Mouse (Mus musculus) hindbrain, embryonic 11.5 days (tissue): Measurements from ENCODE around the gene Inpp5a. TPM values are rescaled to one million over a fixed set of nuclear protein-coding genes. Genes with fewer than 3 reads are reported as not detected.
A peak's percentile ranks its signal among the peaks of the same experiment; 100 is the strongest.

Experiments
- ATAC-seq: fragments of 200-750 bp; cut with Nextera tagmentation; 2 replicates; pipeline ENCODE4 v1.8.0; 2017; ENCODE audit warnings: mild to moderate bottlenecking, moderate TSS enrichment, moderate library complexity; ENCODE audit not compliant: low FRiP score
- DNase-seq: peaks from one replicate; pipeline ENCODE4 v3.0.0-alpha.2; 2015; ENCODE audit warnings: low spot score
- H3K27ac ChIP-seq: fragments of 300-500 bp; sonication (generic); 2 replicates; pipeline ENCODE4 v1.5.1; 2014; ENCODE audit warnings: mild to moderate bottlenecking, low read depth, low read length
- H3K27me3 ChIP-seq: fragments of 300-500 bp; sonication (generic); 2 replicates; pipeline ENCODE4 v1.6.1; 2014; ENCODE audit warnings: mild to moderate bottlenecking, low read length, moderate library complexity, mixed read lengths; ENCODE audit not compliant: control insufficient read depth, insufficient read depth
- H3K36me3 ChIP-seq: fragments of 300-500 bp; sonication (generic); 2 replicates; pipeline ENCODE4 v1.6.1; 2014; ENCODE audit warnings: mild to moderate bottlenecking, low read length, moderate library complexity, mixed read lengths; ENCODE audit not compliant: control insufficient read depth, insufficient read depth
- H3K4me1 ChIP-seq: fragments of 300-500 bp; sonication (generic); replicated peaks from 2 replicates; pipeline ENCODE4 v1.6.1; 2014; ENCODE audit warnings: low read length, mixed read lengths; ENCODE audit not compliant: control insufficient read depth, insufficient read depth
- H3K4me2 ChIP-seq: fragments of 300-500 bp; sonication (generic); replicated peaks from 2 replicates; pipeline ENCODE4 v1.6.1; 2014; ENCODE audit warnings: mild to moderate bottlenecking, low read depth, low read length
- H3K4me3 ChIP-seq: fragments of 300-500 bp; sonication (generic); 2 replicates; pipeline ENCODE4 v1.5.1; 2014; ENCODE audit warnings: low read depth, low read length
- H3K9ac ChIP-seq: fragments of 300-500 bp; sonication (generic); 2 replicates; pipeline ENCODE4 v1.6.1; 2014; ENCODE audit warnings: low read depth, low read length
- H3K9me3 ChIP-seq: fragments of 300-500 bp; sonication (generic); 2 replicates; pipeline ENCODE4 v1.6.1; 2016; ENCODE audit warnings: low read length; ENCODE audit not compliant: control insufficient read depth
- WGBS: fragments of 180-500 bp; shearing (Covaris S2); extraction: QIAGEN DNeasy Blood & Tissue Kit; methylation state at CpG from one replicate; pipeline ENCODE4 v1.1.7; 2014; 5-methylcytosine and 5-hydroxymethylcytosine counted together
- polyA plus RNA-seq: library from polyadenylated mRNA; unstranded; fragments of >200 nt; fragmentation: Nextera tagmentation; extraction: Ambion mirVana; gene quantifications from 2 replicates; pipeline ENCODE4 v1.2.1, GENCODE M21; 2014

Inpp5a gene
- polyA plus RNA-seq, 1 experiment from 2014 or later, result 24.1 TPM

- 59% methylated on average over 4 of the region's 4 CpGs for WGBS
- Histone ChIP-seq H3K4me3 (no peak overlapping the region), H3K4me2 (no peak overlapping the region), H3K27ac (peak overlapping the region; percentile 39; the same call in 1 of the 2 replicates), H3K9ac (no peak overlapping the region), H3K9me3 (no peaks in the 10 kb centered on the region), H3K36me3 (no peaks in the 10 kb centered on the region), H3K4me1 (peaks cover 3% of the 10 kb centered on the region), H3K27me3 (peaks cover 77% of the 10 kb centered on the region)
- ATAC-seq, result no peak
- no peak for DNase-seq
Measured at GRCm38 (mm10) chr7:139531428-139531801, 142.5 kb downstream of the Inpp5a start.

DNA sequence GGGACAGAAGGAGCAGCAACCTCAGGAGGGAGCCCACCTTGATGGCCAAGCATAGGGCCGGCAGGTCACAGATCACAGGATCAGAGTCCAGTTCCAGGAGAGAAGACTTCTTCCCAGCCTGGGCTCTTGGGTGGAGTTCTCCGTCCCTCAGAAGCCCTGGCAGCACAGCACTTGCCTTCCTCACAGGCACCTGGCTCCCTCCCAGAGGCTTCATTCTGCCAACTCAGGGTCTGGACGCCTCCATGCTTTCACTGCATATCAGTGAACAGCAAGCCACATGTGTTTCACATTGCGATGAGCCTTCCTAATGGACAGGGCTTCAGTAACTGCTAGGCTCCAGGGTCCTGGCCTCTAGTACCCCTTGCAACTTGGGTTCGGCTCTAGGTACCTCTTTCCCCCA is 147.4 kb downstream of the Inpp5a start:
- H3K27me3 ChIP-seq, result peaks cover 94% of the 10 kb centered on the region
- no peak for ATAC-seq
- WGBS, result 81% methylated on average over 5 of the region's 5 CpGs

GRCm38 (mm10) chr7:139536831-139537230 is 147.9 kb downstream of the Inpp5a start:
- 94% methylated on average over 2 of the region's 2 CpGs for WGBS
- Histone ChIP-seq H3K36me3 (no peaks in the 10 kb centered on the region), H3K27ac (no peak overlapping the region), H3K4me2 (no peak overlapping the region), H3K4me1 (no peaks in the 10 kb centered on the region), H3K9me3 (no peaks in the 10 kb centered on the region), H3K27me3 (peaks cover 94% of the 10 kb centered on the region), H3K4me3 (no peak overlapping the region), H3K9ac (no peak overlapping the region)
- ATAC-seq (no peak), DNase-seq (no peak)

More for the DNA sequence above, 147.4 kb downstream of the Inpp5a start:
- no peak for DNase-seq
- Histone ChIP-seq H3K4me1 (no peaks in the 10 kb centered on the region), H3K27ac (no peak overlapping the region), H3K36me3 (no peaks in the 10 kb centered on the region), H3K4me2 (no peak overlapping the region), H3K9me3 (no peaks in the 10 kb centered on the region), H3K4me3 (no peak overlapping the region), H3K9ac (no peak overlapping the region)

GRCm38 (mm10) chr7:139537831-139538230 is 148.9 kb downstream of the Inpp5a start:
- Histone ChIP-seq H3K9me3 (no peaks in the 10 kb centered on the region), H3K4me1 (no peaks in the 10 kb centered on the region), H3K36me3 (no peaks in the 10 kb centered on the region), H3K27me3 (peaks cover 92% of the 10 kb centered on the region), H3K4me3 (no peak overlapping the region), H3K9ac (no peak overlapping the region), H3K27ac (no peak overlapping the region), H3K4me2 (no peak overlapping the region)
- ATAC-seq (no peak), DNase-seq (no peak)
- WGBS, result 90% methylated on average over 9 of the region's 9 CpGs

DNA sequence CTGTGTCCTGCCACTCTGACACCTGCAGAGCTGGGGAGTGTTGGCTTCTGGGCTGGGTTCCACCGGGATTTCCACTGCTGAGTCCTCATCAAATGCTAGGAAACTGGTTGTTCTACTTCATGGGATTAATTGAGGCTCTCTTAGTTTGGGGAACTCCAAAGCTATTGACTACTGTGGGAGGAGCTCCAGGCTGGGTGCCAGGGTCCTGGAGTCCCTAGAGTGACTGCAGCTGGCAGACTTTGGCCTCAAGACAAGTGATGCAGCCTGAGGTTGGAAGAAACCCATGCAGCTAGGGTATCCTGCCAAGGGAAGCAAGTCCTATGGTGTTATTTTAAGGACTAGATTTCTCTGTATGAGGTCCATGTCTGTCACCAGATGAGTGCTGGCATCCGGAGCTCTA is 149.6 kb downstream of the Inpp5a start:
- 86% methylated on average over 2 of the region's 2 CpGs for WGBS
- H3K27ac ChIP-seq, result no peak overlapping the region
- H3K4me1 ChIP-seq, result no peaks in the 10 kb centered on the region
- H3K9ac ChIP-seq, result no peak overlapping the region
- H3K9me3 ChIP-seq, result no peaks in the 10 kb centered on the region
- H3K27me3 ChIP-seq, result peaks cover 92% of the 10 kb centered on the region
- no peak overlapping the region for H3K4me2 ChIP-seq
- ATAC-seq, result no peak
- no peak overlapping the region for H3K4me3 ChIP-seq
- DNase-seq, result no peak
- no peaks in the 10 kb centered on the region for H3K36me3 ChIP-seq

DNA sequence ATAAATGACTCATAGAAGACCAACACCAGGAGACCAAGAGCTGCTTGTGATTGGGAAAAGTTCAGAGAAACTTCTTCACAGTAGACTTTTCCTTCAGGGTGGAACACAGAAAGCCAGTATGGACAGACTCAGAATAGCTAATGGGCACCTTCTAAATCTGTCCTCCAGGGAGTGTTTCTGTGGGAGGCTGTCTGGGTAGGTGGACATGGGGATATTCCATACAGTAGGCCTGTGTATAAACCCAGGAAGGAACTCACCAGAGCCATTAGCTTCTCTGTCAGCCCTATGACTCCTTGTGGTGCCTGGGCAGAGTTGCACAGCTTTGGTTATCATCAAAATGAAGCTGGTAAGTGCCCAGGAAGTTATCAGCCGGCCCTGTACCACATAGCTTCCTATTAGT is 151.7 kb downstream of the Inpp5a start:
- ATAC-seq, result no peak
- Histone ChIP-seq H3K9me3 (no peaks in the 10 kb centered on the region), H3K4me3 (no peak overlapping the region), H3K4me2 (no peak overlapping the region), H3K9ac (no peak overlapping the region), H3K36me3 (no peaks in the 10 kb centered on the region), H3K27me3 (peaks cover 92% of the 10 kb centered on the region), H3K4me1 (no peaks in the 10 kb centered on the region; the same call in 1 of the 2 replicates), H3K27ac (no peak overlapping the region)
- DNase-seq, result no peak
- WGBS, result 55% methylated on average over 1 of the region's 1 CpGs

DNA sequence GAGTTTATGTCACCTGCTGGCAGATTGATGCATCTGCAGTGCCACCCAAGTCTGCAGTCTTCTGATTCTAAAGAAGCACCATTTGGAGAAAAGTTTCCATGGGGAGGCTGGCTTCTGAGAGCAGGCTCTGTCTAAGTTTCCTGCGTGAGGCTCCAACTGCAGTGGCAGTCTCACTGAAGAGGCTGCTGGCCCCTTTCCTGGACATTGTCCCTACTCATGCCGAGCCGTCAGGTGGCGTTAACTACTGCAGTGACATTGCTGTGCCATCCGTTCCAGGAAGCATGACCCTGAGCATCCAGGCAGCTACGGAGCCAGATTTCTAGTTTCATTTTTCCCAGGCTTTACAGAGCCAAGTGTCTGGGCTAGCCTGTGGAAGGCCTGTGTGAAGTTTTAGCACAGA is 152.5 kb downstream of the Inpp5a start:
- Histone ChIP-seq H3K27ac (no peak overlapping the region), H3K36me3 (no peaks in the 10 kb centered on the region), H3K4me3 (no peak overlapping the region), H3K9ac (no peak overlapping the region), H3K27me3 (peaks cover 92% of the 10 kb centered on the region), H3K4me2 (no peak overlapping the region), H3K9me3 (no peaks in the 10 kb centered on the region), H3K4me1 (no peaks in the 10 kb centered on the region; the same call in 1 of the 2 replicates)
- DNase-seq (no peak), ATAC-seq (no peak)
- WGBS, result 89% methylated on average over 6 of the region's 6 CpGs

DNA sequence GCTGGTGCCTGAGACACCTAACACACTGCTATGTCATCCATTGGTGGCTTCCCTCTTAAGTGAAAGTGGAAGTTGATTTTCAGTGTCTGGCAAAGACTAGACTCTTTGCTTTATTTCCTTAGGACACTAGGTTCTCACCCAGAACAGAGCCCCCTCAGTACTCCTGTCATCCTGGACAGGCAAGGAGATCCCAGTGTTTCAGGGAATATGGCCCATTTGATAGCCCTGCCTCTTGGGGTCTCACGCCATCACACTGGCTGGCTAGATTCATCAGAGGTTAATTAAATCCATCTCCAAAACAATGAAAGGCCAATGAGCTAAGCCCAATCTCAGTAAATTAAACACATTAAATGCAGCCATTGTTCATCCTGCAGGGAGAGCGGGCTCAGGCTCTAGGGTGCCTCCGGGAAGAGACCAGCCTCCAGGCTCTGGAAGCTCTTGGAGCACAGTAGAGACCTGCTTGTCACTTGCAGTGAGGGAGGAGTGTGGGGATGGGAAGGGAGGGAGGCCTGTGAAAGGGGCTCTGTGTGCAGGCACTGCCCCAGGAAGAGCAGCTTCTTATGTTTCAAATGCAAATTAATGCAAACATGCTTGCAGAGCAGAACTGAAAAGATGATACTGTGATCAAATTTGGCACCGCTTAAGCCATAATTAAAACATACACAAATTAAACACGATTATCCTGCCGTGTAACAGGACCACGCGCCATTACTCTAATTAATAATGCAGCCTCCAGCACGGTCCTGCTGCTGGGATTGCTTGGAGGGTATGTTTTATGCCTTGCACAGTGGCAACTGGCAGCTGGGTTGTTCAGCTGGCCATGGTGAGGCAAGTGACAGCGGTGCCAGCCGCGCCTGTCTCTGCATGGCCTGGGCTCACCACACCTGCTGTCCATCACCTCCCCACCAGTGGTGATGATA is 156.1 kb downstream of the Inpp5a start:
- peak overlapping the region; percentile 36; the same call in 1 of the 2 replicates for H3K27ac ChIP-seq
- peak; percentile 47 for DNase-seq
- peak; percentile 90 for ATAC-seq

DNA sequence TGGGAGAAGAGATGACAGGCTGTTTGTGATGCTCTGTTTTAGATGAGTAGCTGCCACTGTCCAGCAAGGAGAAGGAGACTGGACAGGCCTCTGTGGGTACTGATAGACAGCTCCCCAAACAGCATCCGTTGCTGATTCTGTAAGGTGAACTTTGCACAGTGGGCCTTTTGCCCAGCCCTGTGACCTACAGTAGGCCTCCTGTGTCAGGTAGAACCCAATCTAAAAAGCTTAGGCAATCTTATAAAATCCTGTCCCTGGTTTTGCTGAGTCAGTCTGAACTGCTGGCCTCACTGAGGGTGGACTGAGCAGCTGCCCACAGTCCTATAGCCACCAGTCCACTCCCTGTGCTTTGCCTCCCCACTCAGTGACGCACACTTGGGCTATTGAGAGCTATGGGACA is 158.4 kb downstream of the Inpp5a start:
- WGBS, result 71% methylated on average over 2 of the region's 2 CpGs
- H3K9ac ChIP-seq, result no peak overlapping the region
- peaks cover 2% of the 10 kb centered on the region; the same call in 1 of the 2 replicates for H3K4me1 ChIP-seq
- H3K27me3 ChIP-seq, result peaks cover 92% of the 10 kb centered on the region
- no peak overlapping the region for H3K27ac ChIP-seq
- no peak for ATAC-seq
- no peak for DNase-seq
- H3K4me3 ChIP-seq, result no peak overlapping the region
- no peaks in the 10 kb centered on the region for H3K36me3 ChIP-seq
- no peak overlapping the region for H3K4me2 ChIP-seq
- no peaks in the 10 kb centered on the region for H3K9me3 ChIP-seq

More for the DNA sequence above, 156.1 kb downstream of the Inpp5a start:
- WGBS, result 51% methylated on average over 12 of the region's 12 CpGs
- Histone ChIP-seq H3K9me3 (no peaks in the 10 kb centered on the region), H3K9ac (no peak overlapping the region), H3K36me3 (no peaks in the 10 kb centered on the region), H3K27me3 (peaks cover 94% of the 10 kb centered on the region), H3K4me1 (no peaks in the 10 kb centered on the region; the same call in 1 of the 2 replicates), H3K4me3 (no peak overlapping the region), H3K4me2 (no peak overlapping the region)
